Comparison of ENCODE assay signal across 15 mouse cellular contexts in the genomic region with DNA sequence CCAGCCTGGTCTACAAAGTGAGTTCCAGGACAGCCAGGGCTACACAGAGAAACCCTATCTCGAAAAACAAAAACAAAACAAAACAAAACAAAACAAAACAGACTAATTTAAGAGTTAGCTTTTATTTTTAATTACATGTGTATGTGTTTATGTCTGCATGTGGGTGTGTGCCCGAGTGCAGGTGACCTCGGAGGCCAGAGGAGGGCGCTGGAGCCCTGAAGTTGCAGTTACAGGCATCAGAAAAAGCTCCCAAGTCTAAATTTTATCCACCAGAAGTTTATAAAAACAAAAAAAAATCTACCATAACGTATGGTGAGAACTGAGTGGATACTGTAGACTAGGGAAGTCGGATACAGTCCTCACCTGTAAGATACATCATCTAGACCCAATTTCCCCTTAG. TPM values are rescaled to one million over a fixed set of nuclear protein-coding genes. Genes with fewer than 3 reads are reported as not detected.
DNase-seq lines count a peak whose midpoint lies in the region; ATAC-seq and TF ChIP-seq lines count a peak whose summit lies in the region.
"Had no signal": no experiment of that assay in that cellular context is flagged by ENCODE, and none has a peak within 500 bp of the region (broad histone marks: within the 10 kb centered on the region; RNA-seq: fewer than 3 reads in every experiment).

No protein-coding gene starts in this region.

- no peak for DNase-seq in cerebellum, adult 2 months
- no peak for DNase-seq in cerebellum, postnatal 14 days
- no peak for DNase-seq in left cerebral cortex, adult 2 months (ENCODE audit: extremely low spot score in 1 of 2, low spot score in 2 of 2)
- no peak for DNase-seq in left cerebral cortex, postnatal 4 days
- peak; percentile 36 for DNase-seq in A20 (ENCODE audit: low read depth, low spot score)
- no peak for DNase-seq in right cerebral cortex, postnatal 4 days
- DNase-seq: cerebellum, adult 9-11 months; heart, postnatal 4 days; kidney, adult 8-10 months had no signal

- H3K27me3 ChIP-seq in cerebellum, adult 2 months (ENCODE audit: control insufficient read depth, insufficient read depth, low read length) = no peaks in the 10 kb centered on the region
- H3K27me3 ChIP-seq: embryonic facial prominence, embryonic 13.5 days; limb, embryonic 12.5 days had no signal

- H3K4me3 ChIP-seq in cerebellum, adult 2 months (replicated peaks; ENCODE audit: insufficient read depth, low read depth, low read length) = no peak overlapping the region
- H3K4me3 ChIP-seq in left cerebral cortex, adult 2 months = no peak overlapping the region
- no peak overlapping the region for H3K4me3 ChIP-seq in bone marrow macrophage, adult 2 months (ENCODE audit: insufficient read depth, low read length)
- H3K4me3 ChIP-seq: embryonic facial prominence, embryonic 13.5 days; limb, embryonic 12.5 days had no signal

- intact Hi-C loops in left cerebral cortex, adult 2 months (cut with DNase I) = no loop called here
- intact Hi-C loops in left cerebral cortex, postnatal 4 days (cut with DNase I) = no loop called here

- TF ChIP-seq CTCF in cerebellum, adult 2 months (IDR thresholded peaks at IDR 0.05; ENCODE audit: borderline replicate concordance, insufficient read depth, low read depth, low read length) = peak; percentile 14; the same call in 1 of the 2 replicates
- TF ChIP-seq CTCF in left cerebral cortex, adult 2 months (IDR thresholded peaks at IDR 0.05) = peak; percentile 25
- peak; percentile 55; the same call in 1 of the 2 replicates for TF ChIP-seq CTCF in bone marrow macrophage, adult 2 months (IDR thresholded peaks at IDR 0.05; ENCODE audit: low read depth, low read length)

- no peak overlapping the region for H3K27ac ChIP-seq in cerebellum, adult 2 months (ENCODE audit: insufficient read depth, low read length)
- H3K27ac ChIP-seq in left cerebral cortex, adult 2 months = no peak overlapping the region
- no peak overlapping the region for H3K27ac ChIP-seq in bone marrow macrophage, adult 2 months (ENCODE audit: insufficient read depth, low read depth, low read length)
- H3K27ac ChIP-seq: embryonic facial prominence, embryonic 13.5 days; limb, embryonic 12.5 days; macrophage had no signal

- H3K4me1 ChIP-seq in cerebellum, adult 2 months (ENCODE audit: control insufficient read depth, insufficient read depth, low read length) = peaks cover 2% of the 10 kb centered on the region; the same call in 1 of the 2 replicates
- H3K4me1 ChIP-seq in bone marrow macrophage, adult 2 months (ENCODE audit: control insufficient read depth, insufficient read depth, low read length) = peaks cover 3% of the 10 kb centered on the region
- H3K4me1 ChIP-seq: embryonic facial prominence, embryonic 13.5 days; limb, embryonic 12.5 days had no signal

- TF ChIP-seq POLR2A in cerebellum, adult 2 months (IDR thresholded peaks at IDR 0.05; ENCODE audit: borderline replicate concordance, insufficient read depth, low read length) = no peak
- no peak for TF ChIP-seq POLR2A in bone marrow macrophage, adult 2 months (IDR thresholded peaks at IDR 0.05; ENCODE audit: borderline replicate concordance, low read depth, low read length)

- 93% methylated on average over 6 of the region's 6 CpGs for WGBS in cerebellum, adult 2 months

- no peak for ATAC-seq in erythroid progenitor cell, adult 5-6 weeks (replicated peaks; ENCODE audit: low FRiP score, poor library complexity, severe bottlenecking)
- ATAC-seq: forebrain, embryonic 16.5 days had no signal

RNA-seq across cellular contexts. Expression of a gene that starts 24.6 kb away (rescaled TPM):
- polyA plus RNA-seq in cerebellum, adult 2 months (2012; rRNA removed) = 1.6 and 2.4 TPM in 2 replicates
- total RNA-seq in left cerebral cortex, adult 2 months (2021) = 1 to 10 TPM; 1.6 to 2.2 TPM
- total RNA-seq in left cerebral cortex, postnatal 4 days (2021) = 1 to 10 TPM; 1.8 to 2.1 TPM
- 1.8 and 4.0 TPM in 2 replicates for polyA plus RNA-seq in bone marrow macrophage, adult 2 months (2012; ENCODE audit: insufficient read depth, insufficient read length, missing spikeins)
- 0.42 TPM in 1 of 2 replicates, not detected in the other for total RNA-seq in erythroid progenitor cell, adult 5-6 weeks (2015; ENCODE audit: low replicate concordance)
- total RNA-seq in erythroid progenitor cell, adult 5-6 weeks (2017; ENCODE audit: low replicate concordance) = 2.1 TPM in 1 of 2 replicates, not detected in the other

RNA-seq across cellular contexts. Expression of a gene that starts 24.9 kb away (rescaled TPM):
- 47.4 and 47.9 TPM in 2 replicates for polyA plus RNA-seq in cerebellum, adult 2 months (2012; rRNA removed)
- 10 to 100 TPM; 39.0 to 43.4 TPM for total RNA-seq in left cerebral cortex, adult 2 months (2021)
- 10 to 100 TPM; 43.7 to 53.6 TPM for total RNA-seq in left cerebral cortex, postnatal 4 days (2021)
- polyA plus RNA-seq in bone marrow macrophage, adult 2 months (2012; ENCODE audit: insufficient read depth, insufficient read length, missing spikeins) = 266 and 277 TPM in 2 replicates
- 108 and 111 TPM in 2 replicates for total RNA-seq in erythroid progenitor cell, adult 5-6 weeks (2015; ENCODE audit: low replicate concordance)
- total RNA-seq in erythroid progenitor cell, adult 5-6 weeks (2017; ENCODE audit: low replicate concordance) = 28.0 and 45.2 TPM in 2 replicates
